Mouse (Mus musculus): Measurements from ENCODE around the gene Olfr801. TPM values are rescaled to one million over a fixed set of nuclear protein-coding genes. Genes with fewer than 3 reads are reported as not detected.

Gene Olfr801
- polyA plus RNA-seq (2015; fragmentation: Nextera tagmentation; extraction: Ambion mirVana): not detected in 2 replicates

DNA sequence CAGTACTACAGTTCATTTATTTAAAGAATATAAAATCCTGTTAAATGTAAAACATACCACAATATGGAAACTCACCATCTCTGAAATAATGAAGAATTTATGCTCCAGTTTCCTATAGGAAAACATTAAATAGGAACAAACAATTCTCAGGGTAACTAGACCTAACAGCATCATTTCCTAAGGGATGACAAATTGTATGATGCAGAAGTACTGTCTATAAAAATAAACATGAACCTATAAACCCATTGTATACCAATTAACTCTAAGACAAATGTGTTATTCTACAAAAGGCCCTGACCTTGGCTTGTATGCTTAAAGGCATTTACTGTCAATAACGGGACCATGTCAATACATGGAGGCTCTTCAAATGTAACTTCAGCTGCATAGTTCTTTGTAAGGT lies at the start of gene Olfr801:
Gene Olfr801, minus strand, starts transcription at position 101 of the 400 bp plus-strand sequence.

DNA sequence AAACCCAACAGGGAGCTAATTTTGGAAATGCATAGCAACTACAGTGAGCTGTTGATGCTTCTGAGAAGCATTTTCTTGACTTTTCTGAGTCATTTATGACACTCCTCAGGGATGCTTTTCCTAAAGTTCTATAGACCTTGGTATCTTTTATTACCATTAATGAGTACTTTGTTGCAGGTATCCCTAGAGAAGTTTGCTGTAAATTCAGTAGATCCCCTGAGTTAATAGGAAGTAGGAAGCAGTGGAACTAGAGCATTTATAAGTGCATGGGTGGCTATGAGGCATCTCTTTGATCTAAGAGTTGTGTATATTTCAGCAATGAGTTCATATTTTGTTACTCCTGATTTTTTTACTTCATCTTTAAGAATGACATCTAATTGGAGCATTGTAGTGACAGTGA lies 29.2 kb upstream of the Olfr801 start, which contains the start of gene Olfr804:
Gene Olfr804, plus strand, starts transcription at position 301 of the 400 bp plus-strand sequence.

DNA sequence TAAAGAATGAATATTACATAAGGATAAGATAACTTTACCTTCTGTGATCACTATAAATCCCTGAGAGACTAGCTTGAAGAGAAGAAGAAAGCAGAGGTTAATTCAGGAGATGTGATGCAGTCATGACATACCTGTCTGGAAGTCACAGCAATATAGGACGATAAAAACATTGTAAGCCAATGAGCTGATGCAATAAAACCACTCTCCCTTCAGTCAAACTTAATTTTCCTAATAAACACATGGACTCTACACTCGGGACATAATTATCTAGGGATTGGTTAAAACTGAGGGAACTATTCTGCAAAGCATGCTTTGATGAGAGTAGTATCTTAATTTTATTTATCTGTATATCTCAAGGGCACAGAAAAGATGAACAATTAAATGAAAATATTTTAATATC lies 20.5 kb upstream of the Olfr801 start, which contains the start of gene Olfr803:
Gene Olfr803, minus strand, starts transcription at position 101 of the 400 bp plus-strand sequence.

DNA sequence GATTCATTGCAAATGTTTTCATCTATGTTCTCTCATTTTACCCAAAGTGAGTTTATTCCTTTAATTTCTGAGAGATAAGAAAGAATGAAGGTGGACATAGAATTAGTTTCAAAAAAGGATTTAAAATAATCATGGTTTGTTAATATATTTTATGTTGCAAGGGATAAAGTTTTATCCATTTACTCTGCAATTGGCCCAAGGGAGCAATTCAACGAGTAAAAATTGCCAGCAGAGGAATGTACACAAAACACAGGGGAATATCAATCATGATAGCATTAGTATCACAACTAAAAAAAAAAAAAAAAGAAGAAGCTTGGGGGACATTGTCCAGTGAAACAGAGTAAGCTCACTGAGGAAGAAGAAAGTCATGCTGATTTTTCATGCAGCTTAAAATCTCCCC lies 14.4 kb upstream of the Olfr801 start, which contains the start of gene Olfr802:
Gene Olfr802, minus strand, starts transcription at position 101 of the 400 bp plus-strand sequence.

DNA sequence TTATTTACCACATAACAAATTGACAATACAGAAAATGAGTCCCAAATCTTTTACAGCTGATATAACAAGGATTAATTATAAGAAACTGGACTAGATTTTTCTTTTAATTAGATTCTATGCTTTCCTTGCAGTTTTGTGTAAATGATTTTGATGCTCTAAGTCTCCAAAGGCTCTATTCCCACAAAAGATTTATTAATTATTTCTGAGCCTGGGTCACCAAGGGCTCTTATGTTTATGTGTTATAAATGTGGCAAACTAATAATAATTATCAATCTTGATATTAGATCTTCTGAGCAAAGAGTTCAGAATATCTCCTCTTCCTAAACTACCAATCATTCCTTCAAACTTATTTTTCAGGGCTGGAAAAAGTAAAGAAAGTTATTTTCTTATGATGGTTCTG lies 16.3 kb downstream of the Olfr801 start, which contains the start of gene Olfr800:
Gene Olfr800, plus strand, starts transcription at position 301 of the 400 bp plus-strand sequence.

DNA sequence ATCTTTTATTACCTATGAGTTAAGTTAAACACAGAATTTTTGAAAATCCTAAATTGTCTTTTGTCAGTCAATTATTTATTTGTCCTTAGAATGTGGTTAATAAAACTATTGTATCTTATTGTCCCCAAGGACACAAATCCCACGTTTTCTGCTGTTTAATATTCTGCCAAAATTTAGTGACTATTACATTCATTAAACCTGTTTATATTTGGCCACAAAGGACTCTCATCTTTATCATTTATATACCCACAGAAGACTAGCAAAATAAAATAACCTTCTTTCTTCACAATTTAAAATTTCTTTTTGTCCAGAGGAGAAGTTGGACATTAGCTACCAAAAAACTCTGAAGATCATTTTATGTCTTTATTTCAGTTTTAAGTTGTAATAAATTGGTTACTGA lies 36.5 kb downstream of the Olfr801 start, which contains the start of gene Olfr799:
Gene Olfr799, plus strand, starts transcription at position 301 of the 400 bp plus-strand sequence.

DNA sequence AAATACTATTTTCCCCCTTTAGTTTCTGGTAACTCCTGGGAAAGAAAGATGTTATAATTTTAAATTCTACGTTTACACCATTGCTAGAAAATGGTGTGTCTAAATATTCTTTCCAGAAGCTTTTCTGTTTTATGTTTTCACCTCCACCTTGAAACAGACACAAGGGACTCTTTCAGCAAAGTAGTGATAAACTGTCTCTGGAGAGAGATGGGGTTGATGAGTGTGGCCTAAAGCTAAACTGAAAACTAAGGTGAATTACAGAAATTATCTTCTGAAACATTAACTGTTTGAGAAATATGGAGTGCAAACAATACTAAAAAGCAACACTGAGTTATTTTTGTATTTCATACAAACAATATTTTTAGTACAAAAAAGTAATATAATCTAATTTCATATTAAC lies 45.8 kb downstream of the Olfr801 start, which contains the start of gene Olfr798:
Gene Olfr798, minus strand, starts transcription at position 101 of the 400 bp plus-strand sequence.

Other genes starting within 250 kb of the Olfr801 start
- not detected in 2 replicates for gene Olfr786, start 246.6 kb downstream of the Olfr801 start, polyA plus RNA-seq (2015; fragmentation: Nextera tagmentation; extraction: Ambion mirVana)
- not detected in 2 replicates for gene Olfr787, start 212.0 kb downstream of the Olfr801 start, polyA plus RNA-seq (2015; fragmentation: Nextera tagmentation; extraction: Ambion mirVana)
- gene Olfr788, start 202.9 kb downstream of the Olfr801 start, polyA plus RNA-seq (2015; fragmentation: Nextera tagmentation; extraction: Ambion mirVana): not detected in 2 replicates
- not detected in 2 replicates for gene Olfr789, start 189.1 kb downstream of the Olfr801 start, polyA plus RNA-seq (2015; fragmentation: Nextera tagmentation; extraction: Ambion mirVana)
- not detected in 2 replicates for gene Olfr790, start 175.4 kb downstream of the Olfr801 start, polyA plus RNA-seq (2015; fragmentation: Nextera tagmentation; extraction: Ambion mirVana)
- not detected in 2 replicates for gene Olfr791, start 152.1 kb downstream of the Olfr801 start, polyA plus RNA-seq (2015; fragmentation: Nextera tagmentation; extraction: Ambion mirVana)
- not detected in 2 replicates for gene Olfr792, start 134.7 kb downstream of the Olfr801 start, polyA plus RNA-seq (2015; fragmentation: Nextera tagmentation; extraction: Ambion mirVana)
- gene Olfr794, start 106.2 kb downstream of the Olfr801 start, polyA plus RNA-seq (2015; fragmentation: Nextera tagmentation; extraction: Ambion mirVana): not detected in 2 replicates
- not detected in 2 replicates for gene Olfr796, start 61.3 kb downstream of the Olfr801 start, polyA plus RNA-seq (2015; fragmentation: Nextera tagmentation; extraction: Ambion mirVana)
- not detected in 2 replicates for gene Olfr798, start 45.9 kb downstream of the Olfr801 start, polyA plus RNA-seq (2015; fragmentation: Nextera tagmentation; extraction: Ambion mirVana)
- not detected in 2 replicates for gene Olfr799, start 36.4 kb downstream of the Olfr801 start, polyA plus RNA-seq (2015; fragmentation: Nextera tagmentation; extraction: Ambion mirVana)
- gene Olfr800, start 16.2 kb downstream of the Olfr801 start, polyA plus RNA-seq (2015; fragmentation: Nextera tagmentation; extraction: Ambion mirVana): not detected in 2 replicates
- gene Olfr802, start 14.3 kb upstream of the Olfr801 start, polyA plus RNA-seq (2015; fragmentation: Nextera tagmentation; extraction: Ambion mirVana): 0.04 and 0.08 TPM in 2 replicates
- gene Olfr803, start 20.4 kb upstream of the Olfr801 start, polyA plus RNA-seq (2015; fragmentation: Nextera tagmentation; extraction: Ambion mirVana): not detected in 2 replicates
- not detected in 2 replicates for gene Olfr804, start 29.3 kb upstream of the Olfr801 start, polyA plus RNA-seq (2015; fragmentation: Nextera tagmentation; extraction: Ambion mirVana)
- not detected in 2 replicates for gene Olfr805, start 55.5 kb upstream of the Olfr801 start, polyA plus RNA-seq (2015; fragmentation: Nextera tagmentation; extraction: Ambion mirVana)
- not detected in 2 replicates for gene Olfr806, start 68.1 kb upstream of the Olfr801 start, polyA plus RNA-seq (2015; fragmentation: Nextera tagmentation; extraction: Ambion mirVana)
- not detected in 2 replicates for gene Olfr807, start 83.9 kb upstream of the Olfr801 start, polyA plus RNA-seq (2015; fragmentation: Nextera tagmentation; extraction: Ambion mirVana)
- not detected in 2 replicates for gene Olfr808, start 91.6 kb upstream of the Olfr801 start, polyA plus RNA-seq (2015; fragmentation: Nextera tagmentation; extraction: Ambion mirVana)
- gene Olfr809, start 100.8 kb upstream of the Olfr801 start, polyA plus RNA-seq (2015; fragmentation: Nextera tagmentation; extraction: Ambion mirVana): not detected in 2 replicates
- not detected in 2 replicates for gene Olfr810, start 121.1 kb upstream of the Olfr801 start, polyA plus RNA-seq (2015; fragmentation: Nextera tagmentation; extraction: Ambion mirVana)
- not detected in 2 replicates for gene Olfr811, start 130.5 kb upstream of the Olfr801 start, polyA plus RNA-seq (2015; fragmentation: Nextera tagmentation; extraction: Ambion mirVana)
- gene Olfr812, start 172.2 kb upstream of the Olfr801 start, polyA plus RNA-seq (2015; fragmentation: Nextera tagmentation; extraction: Ambion mirVana): not detected in 2 replicates
- gene Olfr813, start 181.5 kb upstream of the Olfr801 start, polyA plus RNA-seq (2015; fragmentation: Nextera tagmentation; extraction: Ambion mirVana): not detected in 2 replicates
- not detected in 2 replicates for gene Olfr814, start 206.0 kb upstream of the Olfr801 start, polyA plus RNA-seq (2015; fragmentation: Nextera tagmentation; extraction: Ambion mirVana)
- gene Olfr815, start 232.0 kb upstream of the Olfr801 start, polyA plus RNA-seq (2015; fragmentation: Nextera tagmentation; extraction: Ambion mirVana): not detected in 2 replicates
- not detected in 2 replicates for gene Olfr816, start 241.7 kb upstream of the Olfr801 start, polyA plus RNA-seq (2015; fragmentation: Nextera tagmentation; extraction: Ambion mirVana)

All from neural tube, postnatal 0 days (tissue).